Mouse (Mus musculus): ENCODE results near the gene Hsd17b11. TPM values are rescaled to one million over a fixed set of nuclear protein-coding genes. Genes with fewer than 3 reads are reported as not detected.
A peak's percentile ranks its signal among the peaks of the same experiment; 100 is the strongest.

Hsd17b11 gene
- polyA plus RNA-seq, 1 experiment from 2014 or later, result 3.6 TPM

DNA sequence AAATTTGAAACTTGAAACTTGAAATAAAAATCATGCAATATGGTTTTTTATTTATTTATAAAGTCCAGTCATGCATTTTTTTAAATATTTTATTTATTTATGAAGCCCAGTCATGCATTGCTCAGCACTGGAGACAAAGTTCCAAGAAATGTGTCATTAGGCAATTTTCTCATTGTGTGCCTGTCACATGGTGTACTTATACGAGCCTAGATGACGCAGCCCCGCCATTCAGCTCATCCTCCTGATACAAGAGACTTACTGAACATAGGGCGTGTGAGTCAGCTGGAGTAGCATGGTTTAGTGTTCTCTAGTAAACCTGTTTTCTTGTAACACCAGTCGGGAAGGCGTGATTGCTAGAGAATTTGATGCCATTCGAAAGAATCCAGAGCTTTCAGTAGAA, 34.6 kb upstream of the Hsd17b11 start:
- Histone ChIP-seq H3K27ac (ENCODE audit: low read length) (peak overlapping the region; percentile 16; the same call in 1 of the 2 replicates), H3K27me3 (ENCODE audit: control insufficient read depth, insufficient read depth, low read depth, low read length) (no peaks in the 10 kb centered on the region), H3K4me3 (ENCODE audit: low read depth, low read length) (no peak overlapping the region), H3K9me3 (replicated peaks; ENCODE audit: control insufficient read depth, low read length) (no peaks in the 10 kb centered on the region), H3K9ac (ENCODE audit: low read depth, low read length) (no peak overlapping the region), H3K4me1 (ENCODE audit: control insufficient read depth, low read depth, low read length) (peaks cover 37% of the 10 kb centered on the region), H3K36me3 (ENCODE audit: control insufficient read depth, insufficient read depth) (peaks cover 21% of the 10 kb centered on the region), H3K4me2 (ENCODE audit: low read depth, low read length) (no peak overlapping the region)
- ATAC-seq (ENCODE audit: low read depth), result no peak
- WGBS (ENCODE audit: insufficient replicate concordance), result 81% methylated on average over 7 of the region's 7 CpGs

DNA sequence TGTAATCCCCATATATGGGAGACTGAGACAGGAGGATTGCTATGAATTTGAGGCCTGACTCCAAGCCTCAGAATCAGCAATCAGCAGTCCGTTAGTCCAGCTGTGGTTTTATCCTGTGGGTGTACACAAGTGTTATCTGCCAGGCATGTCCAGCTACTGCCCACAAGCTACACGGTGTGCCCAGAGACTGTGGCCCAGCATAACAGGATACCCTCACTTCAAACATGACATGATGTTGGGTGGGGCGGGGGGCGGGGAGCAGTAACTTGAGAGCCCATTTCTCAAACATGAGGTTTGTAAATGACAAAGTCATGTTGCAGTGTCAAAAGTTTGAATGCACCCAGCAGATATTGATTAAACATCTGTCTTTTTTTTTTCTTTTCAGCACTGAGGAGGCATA, 34.1 kb upstream of the Hsd17b11 start:
- Histone ChIP-seq H3K27me3 (ENCODE audit: control insufficient read depth, insufficient read depth, low read depth, low read length) (no peaks in the 10 kb centered on the region), H3K36me3 (ENCODE audit: control insufficient read depth, insufficient read depth) (peaks cover 25% of the 10 kb centered on the region), H3K9ac (ENCODE audit: low read depth, low read length) (no peak overlapping the region), H3K4me1 (ENCODE audit: control insufficient read depth, low read depth, low read length) (peaks cover 37% of the 10 kb centered on the region), H3K9me3 (replicated peaks; ENCODE audit: control insufficient read depth, low read length) (no peaks in the 10 kb centered on the region), H3K4me3 (ENCODE audit: low read depth, low read length) (no peak overlapping the region), H3K27ac (ENCODE audit: low read length) (peak overlapping the region; percentile 88), H3K4me2 (ENCODE audit: low read depth, low read length) (no peak overlapping the region)
- 40% methylated on average over 4 of the region's 4 CpGs for WGBS (ENCODE audit: insufficient replicate concordance)
- 0 out of 2 replicates have a peak, but pooled peaks have one; percentile 10 for ATAC-seq (ENCODE audit: low read depth)

DNA sequence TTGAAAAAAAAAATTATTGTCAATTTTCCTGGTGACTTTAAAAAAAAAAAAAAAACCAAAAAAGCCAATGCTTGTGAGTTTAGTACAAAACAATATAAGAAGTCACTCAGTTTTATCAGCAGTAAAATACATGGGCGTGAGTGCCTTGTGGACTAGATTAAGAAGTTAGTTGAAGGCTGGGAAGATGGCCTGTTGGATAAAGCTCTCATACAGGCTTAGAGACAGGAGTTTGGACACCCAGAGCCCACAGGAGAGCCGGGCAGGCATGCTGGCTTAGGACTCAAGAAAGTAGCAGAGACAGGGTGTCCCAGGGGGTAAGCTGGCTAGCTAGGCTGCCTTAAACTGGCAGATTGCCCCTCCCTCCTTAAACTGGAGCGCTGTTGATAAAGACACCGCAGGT, 33.2 kb upstream of the Hsd17b11 start:
- Histone ChIP-seq H3K4me1 (ENCODE audit: control insufficient read depth, low read depth, low read length) (peaks cover 37% of the 10 kb centered on the region), H3K4me2 (ENCODE audit: low read depth, low read length) (peak overlapping the region; percentile 45)
- peak; percentile 88 for ATAC-seq (ENCODE audit: low read depth)

DNA sequence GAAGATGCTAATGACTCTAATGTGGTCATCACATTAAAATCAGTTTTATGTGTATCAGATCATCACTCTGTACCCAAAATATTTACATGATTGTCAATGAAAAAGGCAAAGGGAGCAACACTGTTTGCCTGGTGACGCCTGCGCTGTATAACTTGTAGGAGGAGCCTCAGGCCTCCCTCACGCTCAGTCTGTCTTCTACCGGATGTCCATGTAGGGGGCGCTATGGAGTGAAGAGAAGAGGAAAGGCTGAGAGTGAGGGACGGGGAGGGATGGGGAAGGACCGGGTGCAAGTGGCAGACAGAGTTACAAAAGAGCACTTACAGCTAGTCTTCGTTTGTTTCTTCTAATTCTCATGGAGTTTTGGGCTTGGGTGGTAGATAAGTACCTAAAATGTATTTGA, 31.2 kb upstream of the Hsd17b11 start:
- WGBS (ENCODE audit: insufficient replicate concordance), result 51% methylated on average over 8 of the region's 8 CpGs
- Histone ChIP-seq H3K27ac (ENCODE audit: low read length) (no peak overlapping the region), H3K4me2 (ENCODE audit: low read depth, low read length) (no peak overlapping the region), H3K4me1 (ENCODE audit: control insufficient read depth, low read depth, low read length) (peaks cover 42% of the 10 kb centered on the region), H3K9ac (ENCODE audit: low read depth, low read length) (no peak overlapping the region), H3K27me3 (ENCODE audit: control insufficient read depth, insufficient read depth, low read depth, low read length) (no peaks in the 10 kb centered on the region), H3K4me3 (ENCODE audit: low read depth, low read length) (no peak overlapping the region), H3K9me3 (replicated peaks; ENCODE audit: control insufficient read depth, low read length) (no peaks in the 10 kb centered on the region), H3K36me3 (ENCODE audit: control insufficient read depth, insufficient read depth) (peaks cover 20% of the 10 kb centered on the region)
- ATAC-seq (ENCODE audit: low read depth), result peak; percentile 50; the same call in 1 of the 2 replicates

More for the DNA sequence above, 33.2 kb upstream of the Hsd17b11 start:
- peak overlapping the region; percentile 88 for H3K27ac ChIP-seq (ENCODE audit: low read length)
- no peaks in the 10 kb centered on the region for H3K9me3 ChIP-seq (replicated peaks; ENCODE audit: control insufficient read depth, low read length)
- H3K27me3 ChIP-seq (ENCODE audit: control insufficient read depth, insufficient read depth, low read depth, low read length), result no peaks in the 10 kb centered on the region
- H3K9ac ChIP-seq (ENCODE audit: low read depth, low read length), result peak overlapping the region; percentile 52
- H3K4me3 ChIP-seq (ENCODE audit: low read depth, low read length), result no peak overlapping the region
- 44% methylated on average over 4 of the region's 4 CpGs for WGBS (ENCODE audit: insufficient replicate concordance)
- H3K36me3 ChIP-seq (ENCODE audit: control insufficient read depth, insufficient read depth), result peaks cover 23% of the 10 kb centered on the region

DNA sequence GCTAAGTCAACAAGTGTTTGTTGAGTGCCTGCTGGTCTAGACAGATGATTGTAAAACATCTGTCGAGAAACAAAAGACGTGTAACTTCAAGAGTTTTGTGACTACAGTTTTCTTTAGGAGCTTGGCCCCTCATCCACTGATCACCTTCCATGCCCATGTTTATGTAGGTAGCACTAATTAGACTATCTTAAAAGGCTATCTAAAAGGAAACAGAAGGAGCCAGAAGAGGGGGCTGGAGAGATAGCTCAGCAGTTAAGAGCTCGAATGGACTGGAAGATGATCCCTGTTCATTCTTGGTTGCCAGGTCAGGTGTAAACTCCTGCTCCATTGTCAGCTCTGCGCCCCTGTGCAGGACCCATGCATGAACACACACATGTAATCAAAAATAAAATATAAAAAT, 26.4 kb upstream of the Hsd17b11 start:
- Histone ChIP-seq H3K4me1 (ENCODE audit: control insufficient read depth, low read depth, low read length) (peaks cover 33% of the 10 kb centered on the region), H3K27ac (ENCODE audit: low read length) (peak overlapping the region; percentile 90), H3K9me3 (replicated peaks; ENCODE audit: control insufficient read depth, low read length) (no peaks in the 10 kb centered on the region), H3K36me3 (ENCODE audit: control insufficient read depth, insufficient read depth) (peaks cover 19% of the 10 kb centered on the region), H3K27me3 (ENCODE audit: control insufficient read depth, insufficient read depth, low read depth, low read length) (no peaks in the 10 kb centered on the region), H3K9ac (ENCODE audit: low read depth, low read length) (peak overlapping the region; percentile 82), H3K4me2 (ENCODE audit: low read depth, low read length) (peak overlapping the region; percentile 95), H3K4me3 (ENCODE audit: low read depth, low read length) (peak overlapping the region; percentile 75)
- WGBS (ENCODE audit: insufficient replicate concordance), result 22% methylated on average over 4 of the region's 4 CpGs
- ATAC-seq (ENCODE audit: low read depth), result no peak

DNA sequence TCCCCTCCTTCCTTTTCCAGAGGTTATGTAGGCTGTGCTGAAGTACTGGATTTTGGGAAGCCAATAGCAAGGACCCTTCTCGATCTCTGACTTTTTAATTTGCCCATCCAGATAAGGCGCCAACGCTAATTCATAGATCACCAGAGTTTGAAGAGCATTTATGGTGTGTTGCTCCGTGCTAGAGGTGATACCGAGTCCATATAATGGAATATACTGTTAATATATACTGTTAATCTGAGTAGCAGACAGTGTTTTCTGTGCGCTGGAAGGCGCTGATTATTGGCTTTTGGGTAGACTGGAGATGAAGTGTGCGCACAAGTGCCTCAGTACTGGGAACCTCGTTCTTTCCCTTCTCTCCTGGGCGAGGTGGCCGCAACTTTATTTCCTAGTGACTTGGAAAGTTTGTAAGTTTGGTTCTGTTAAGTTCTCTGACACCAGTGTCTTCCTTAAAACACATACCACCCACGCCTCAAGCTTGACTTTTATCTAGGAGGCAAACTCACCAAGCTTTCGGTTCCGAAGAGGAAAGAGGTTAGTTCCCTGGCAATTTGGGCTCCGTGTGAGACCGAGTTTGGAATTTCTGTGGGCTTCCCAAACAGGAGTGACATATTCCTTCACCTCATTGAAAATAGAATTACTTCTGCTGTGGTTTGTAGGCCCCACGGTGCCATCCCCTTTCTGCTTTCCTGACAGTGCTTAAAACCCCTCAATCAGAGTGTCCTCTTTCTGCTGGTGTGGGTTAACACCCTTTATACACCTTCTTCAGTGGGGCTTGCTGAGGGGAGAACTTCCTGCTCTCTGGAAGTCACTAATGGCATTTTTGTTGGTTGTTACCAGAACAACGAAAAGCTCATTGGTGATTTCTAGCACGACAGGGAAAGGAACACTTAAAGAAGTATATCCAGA, 25.7 kb upstream of the Hsd17b11 start:
- Histone ChIP-seq H3K4me3 (ENCODE audit: low read depth, low read length) (peak overlapping the region; percentile 75), H3K9me3 (replicated peaks; ENCODE audit: control insufficient read depth, low read length) (no peaks in the 10 kb centered on the region), H3K27ac (ENCODE audit: low read length) (peak overlapping the region; percentile 90), H3K4me2 (ENCODE audit: low read depth, low read length) (peak overlapping the region; percentile 95), H3K9ac (ENCODE audit: low read depth, low read length) (peak overlapping the region; percentile 82), H3K27me3 (ENCODE audit: control insufficient read depth, insufficient read depth, low read depth, low read length) (no peaks in the 10 kb centered on the region), H3K4me1 (ENCODE audit: control insufficient read depth, low read depth, low read length) (peaks cover 30% of the 10 kb centered on the region), H3K36me3 (ENCODE audit: control insufficient read depth, insufficient read depth) (peaks cover 19% of the 10 kb centered on the region)
- peak; percentile 1 for ATAC-seq (ENCODE audit: low read depth)
- 1% methylated on average over 19 of the region's 19 CpGs for WGBS (ENCODE audit: insufficient replicate concordance)

DNA sequence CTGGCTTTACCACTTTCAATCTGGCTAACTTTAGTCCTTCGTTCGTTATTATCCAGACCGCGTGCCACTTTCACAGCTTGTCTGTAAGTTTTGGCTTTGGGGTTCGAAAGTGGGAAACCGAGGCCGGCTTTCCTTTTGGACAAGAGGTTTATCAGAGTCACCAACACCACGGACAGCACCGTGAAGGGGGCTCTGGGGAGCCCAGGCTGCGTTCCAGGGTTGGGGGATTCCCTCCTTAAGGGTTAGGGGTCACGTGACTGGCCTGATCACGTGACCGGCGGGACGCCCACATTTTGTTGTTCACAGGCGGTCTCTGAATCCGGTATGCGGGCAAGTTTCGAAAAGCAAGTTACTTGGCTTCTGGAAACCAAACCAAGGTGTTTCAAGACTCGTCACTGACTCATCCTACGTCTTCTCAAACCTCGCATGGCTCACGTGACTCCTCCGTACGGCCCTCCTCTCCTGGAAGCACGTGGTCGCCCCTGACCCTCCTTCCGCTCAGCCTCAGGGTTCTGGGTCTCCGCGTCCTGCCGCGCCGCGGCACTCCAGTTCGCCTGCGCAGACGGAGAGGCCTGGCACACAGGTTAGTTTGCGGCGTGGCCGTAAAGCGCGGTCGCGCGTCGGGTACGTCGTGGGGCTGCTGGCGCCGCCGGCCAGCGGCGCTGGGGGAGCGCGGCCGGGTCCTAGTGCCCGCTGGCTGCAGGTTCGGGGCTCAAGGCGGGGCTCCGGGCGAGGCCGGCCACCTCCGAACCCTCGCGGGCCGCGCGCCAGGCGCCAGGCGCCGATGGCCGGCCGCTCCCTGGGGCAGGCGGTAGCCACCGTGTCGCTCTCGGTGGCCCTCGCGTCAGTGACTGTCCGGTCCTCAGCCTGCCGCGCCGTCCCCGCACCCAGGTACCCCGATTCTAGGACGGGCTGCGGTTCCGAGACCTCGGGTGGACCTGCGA, 24.8 kb upstream of the Hsd17b11 start, which contains the start of gene Nudt9:
Nudt9 (plus strand) TSS at position 51 of the 944 bp plus-strand sequence.
- peaks cover 12% of the 10 kb centered on the region for H3K36me3 ChIP-seq (ENCODE audit: control insufficient read depth, insufficient read depth)
- peak within 1 kb of the TSS; percentile 95 for H3K4me2 ChIP-seq (ENCODE audit: low read depth, low read length)
- H3K27ac ChIP-seq (ENCODE audit: low read length), result peak within 1 kb of the TSS; percentile 90
- no peaks in the 10 kb centered on the region for H3K27me3 ChIP-seq (ENCODE audit: control insufficient read depth, insufficient read depth, low read depth, low read length)
- H3K9ac ChIP-seq (ENCODE audit: low read depth, low read length), result peak within 1 kb of the TSS; percentile 82
- ATAC-seq (ENCODE audit: low read depth), result peak; percentile 93
- H3K4me3 ChIP-seq (ENCODE audit: low read depth, low read length), result peak within 1 kb of the TSS; percentile 75
- WGBS (ENCODE audit: insufficient replicate concordance), result 3% methylated on average over 90 of the region's 90 CpGs
- H3K9me3 ChIP-seq (replicated peaks; ENCODE audit: control insufficient read depth, low read length), result no peaks in the 10 kb centered on the region
- peaks cover 30% of the 10 kb centered on the region for H3K4me1 ChIP-seq (ENCODE audit: control insufficient read depth, low read depth, low read length)

DNA sequence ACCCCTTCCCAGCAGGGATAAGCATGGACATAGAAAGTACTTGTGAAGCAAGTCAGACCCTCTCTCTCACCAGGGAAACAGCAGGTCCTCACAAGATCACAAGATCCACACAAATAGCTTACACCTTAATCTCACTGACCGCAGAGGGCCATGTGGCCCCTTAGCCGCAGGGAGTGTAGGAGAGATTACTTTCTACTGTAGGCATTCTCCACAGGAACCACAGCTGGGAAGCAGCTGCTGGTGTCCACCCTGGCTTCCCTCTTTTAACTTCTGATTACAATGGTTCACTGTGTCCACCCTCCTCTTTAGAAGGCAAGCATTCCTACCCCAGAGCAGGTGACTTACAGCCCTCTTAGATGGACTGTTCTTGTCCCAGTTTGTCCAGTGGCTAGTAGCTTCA, 22.0 kb upstream of the Hsd17b11 start:
- Histone ChIP-seq H3K27me3 (ENCODE audit: control insufficient read depth, insufficient read depth, low read depth, low read length) (no peaks in the 10 kb centered on the region), H3K27ac (ENCODE audit: low read length) (no peak overlapping the region), H3K36me3 (ENCODE audit: control insufficient read depth, insufficient read depth) (no peaks in the 10 kb centered on the region), H3K4me3 (ENCODE audit: low read depth, low read length) (no peak overlapping the region), H3K9me3 (replicated peaks; ENCODE audit: control insufficient read depth, low read length) (no peaks in the 10 kb centered on the region), H3K4me1 (ENCODE audit: control insufficient read depth, low read depth, low read length) (peaks cover 33% of the 10 kb centered on the region), H3K4me2 (ENCODE audit: low read depth, low read length) (peak overlapping the region; percentile 33), H3K9ac (ENCODE audit: low read depth, low read length) (no peak overlapping the region)
- 34% methylated on average over 2 of the region's 2 CpGs for WGBS (ENCODE audit: insufficient replicate concordance)
- ATAC-seq (ENCODE audit: low read depth), result no peak
